Mouse (Mus musculus) common myeloid progenitor, adult 5-6 weeks (primary cell): Measurements from ENCODE around the gene Chkb. TPM values are rescaled to one million over a fixed set of nuclear protein-coding genes. Genes with fewer than 3 reads are reported as not detected.

Experiments
- ATAC-seq: replicated peaks from 2 replicates; pipeline ENCODE4 v1.8.0; 2016; ENCODE audit warnings: low read depth, mild to moderate bottlenecking, moderate TSS enrichment, inconsistent platforms; ENCODE audit not compliant: poor library complexity, severe bottlenecking
- total RNA-seq: library from RNA; stranded (forward); fragments of 200-1000, 187-1606 nt; gene quantifications from 2 replicates; pipeline ENCODE4 v1.2.3, GENCODE M21; 2017

The Chkb gene
- total RNA-seq: 11.7 and 15.9 TPM in 2 replicates

DNA sequence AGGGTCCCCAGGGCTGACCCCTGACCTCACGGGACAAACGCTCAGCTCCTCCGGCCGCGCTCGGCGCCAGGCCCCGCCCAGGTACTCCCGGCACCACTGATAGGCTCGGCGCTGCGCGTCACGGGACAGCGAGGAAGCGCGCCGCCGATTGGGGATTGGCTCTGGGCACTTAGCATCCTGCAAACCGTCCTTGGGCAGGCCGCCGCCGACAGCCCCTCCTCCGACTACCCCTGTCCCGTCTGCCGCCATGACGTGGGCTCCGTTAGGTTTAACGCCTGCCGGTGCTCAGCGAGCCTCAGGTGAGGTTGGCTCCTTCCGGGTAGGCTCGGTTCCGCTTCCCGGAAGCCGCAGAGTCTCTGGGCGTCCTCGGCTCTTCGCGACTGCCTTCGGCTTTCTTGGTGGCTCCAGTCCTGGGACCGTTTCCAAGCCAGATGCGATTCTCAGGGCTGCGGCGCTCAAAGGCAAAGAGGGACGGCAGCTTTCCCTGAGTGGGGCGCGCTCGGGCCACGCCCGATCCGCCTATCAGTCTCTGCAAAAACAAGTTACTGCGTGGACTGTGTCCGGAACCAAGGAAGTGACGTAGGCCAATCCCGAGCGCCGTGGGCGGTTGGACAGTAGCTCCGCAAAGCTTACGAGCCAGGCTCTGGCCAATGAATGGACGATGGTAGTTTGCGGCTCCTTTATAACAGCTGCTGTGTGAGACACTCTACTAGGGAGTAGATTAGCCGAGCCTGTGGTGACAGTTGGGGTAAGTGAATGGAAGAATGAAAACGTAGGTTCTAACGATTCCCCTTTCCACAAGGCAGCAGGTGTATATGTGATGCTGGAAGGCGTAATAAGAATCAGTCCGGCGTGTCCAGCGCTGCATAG lies at the start of gene Chkb, which contains the start of the genes C730034F03Rik and Gm44502:
Gene Chkb (minus strand): TSS at position 557 of the 870 bp plus-strand sequence.
Gene C730034F03Rik (plus strand): TSS at position 238 of the 870 bp plus-strand sequence.
Gene Gm44502 (minus strand): TSS at position 345 of the 870 bp plus-strand sequence.
- peak; percentile 89 for ATAC-seq

DNA sequence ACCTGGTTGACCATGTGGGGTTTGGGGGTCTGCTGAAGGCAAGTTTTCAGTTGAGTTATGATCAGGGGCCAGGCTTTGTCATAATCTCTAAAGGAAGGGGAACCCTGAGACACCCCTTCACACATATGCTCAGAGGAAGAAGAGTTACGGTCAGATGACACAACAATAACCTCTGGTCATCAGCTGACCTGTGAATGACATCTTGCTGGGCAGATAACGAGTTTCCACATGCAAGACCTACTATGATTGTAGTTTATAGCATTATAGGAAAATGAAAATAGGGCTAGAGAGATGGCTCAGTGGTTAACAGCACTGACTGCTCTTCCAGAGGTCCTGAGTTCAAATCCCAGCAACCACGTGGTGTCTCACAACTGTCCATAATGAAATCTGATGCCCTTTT lies 48.9 kb upstream of the Chkb start:
- no peak for ATAC-seq

DNA sequence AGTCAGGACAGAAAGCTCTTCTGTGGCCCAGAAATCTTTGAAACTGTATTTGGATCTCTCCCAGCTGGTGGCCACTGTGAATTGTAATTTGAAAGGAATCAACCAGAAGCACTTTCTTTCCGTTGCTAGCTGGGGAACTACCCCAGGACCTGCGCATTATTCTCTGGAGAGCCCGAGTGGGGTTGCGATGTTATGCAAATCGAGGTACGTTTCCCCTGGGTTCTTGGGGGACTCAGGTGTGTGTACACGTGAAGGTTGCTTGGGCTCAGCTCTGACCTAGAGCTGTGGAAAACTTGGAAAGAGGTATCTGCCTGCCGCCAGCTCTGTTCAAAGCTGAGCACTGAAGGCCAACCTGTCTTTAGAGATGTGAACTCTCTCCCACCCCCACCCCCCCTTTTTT lies 48.1 kb upstream of the Chkb start:
- ATAC-seq: no peak

DNA sequence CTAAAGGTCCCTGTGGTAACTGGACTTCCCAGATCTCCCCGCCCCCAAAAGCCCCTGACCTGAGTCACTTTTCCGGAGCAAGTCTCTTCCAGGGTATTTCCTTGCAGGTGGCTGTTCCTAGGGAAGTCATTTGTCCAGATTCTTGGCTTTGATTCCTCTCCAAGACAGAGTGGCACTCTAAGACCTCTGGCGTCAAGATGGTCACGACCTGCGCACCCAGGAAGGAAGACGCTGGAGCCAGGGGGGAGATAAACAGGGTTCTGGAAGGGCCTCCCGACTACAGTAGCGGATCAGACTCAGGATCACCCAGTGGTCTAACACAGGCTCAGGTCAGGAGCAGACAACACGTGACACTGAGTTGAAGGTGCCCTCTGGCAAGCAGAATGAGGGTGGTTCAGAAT lies 47.4 kb upstream of the Chkb start, which contains the start of gene Arsa:
Gene Arsa (minus strand): TSS at position 335 of the 401 bp plus-strand sequence.
- ATAC-seq: no peak

DNA sequence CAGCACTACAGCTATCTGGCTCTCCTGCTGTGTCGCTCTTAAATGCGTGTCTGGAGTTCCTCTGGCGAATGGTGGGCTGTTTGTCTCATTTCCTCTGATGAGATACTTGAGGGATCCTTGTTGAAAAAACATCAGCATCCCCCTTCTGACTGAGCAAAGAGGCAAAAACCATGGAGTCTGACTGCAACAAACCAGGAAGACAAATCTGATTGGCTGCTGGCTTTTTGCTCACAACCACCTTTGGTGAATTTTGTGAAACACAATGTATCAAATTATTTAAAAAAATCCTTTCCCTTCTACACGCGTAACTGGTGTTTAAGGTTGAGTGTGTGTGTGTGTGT lies 46.7 kb upstream of the Chkb start:
- peak; percentile 16; the same call in 1 of the 2 replicates for ATAC-seq

DNA sequence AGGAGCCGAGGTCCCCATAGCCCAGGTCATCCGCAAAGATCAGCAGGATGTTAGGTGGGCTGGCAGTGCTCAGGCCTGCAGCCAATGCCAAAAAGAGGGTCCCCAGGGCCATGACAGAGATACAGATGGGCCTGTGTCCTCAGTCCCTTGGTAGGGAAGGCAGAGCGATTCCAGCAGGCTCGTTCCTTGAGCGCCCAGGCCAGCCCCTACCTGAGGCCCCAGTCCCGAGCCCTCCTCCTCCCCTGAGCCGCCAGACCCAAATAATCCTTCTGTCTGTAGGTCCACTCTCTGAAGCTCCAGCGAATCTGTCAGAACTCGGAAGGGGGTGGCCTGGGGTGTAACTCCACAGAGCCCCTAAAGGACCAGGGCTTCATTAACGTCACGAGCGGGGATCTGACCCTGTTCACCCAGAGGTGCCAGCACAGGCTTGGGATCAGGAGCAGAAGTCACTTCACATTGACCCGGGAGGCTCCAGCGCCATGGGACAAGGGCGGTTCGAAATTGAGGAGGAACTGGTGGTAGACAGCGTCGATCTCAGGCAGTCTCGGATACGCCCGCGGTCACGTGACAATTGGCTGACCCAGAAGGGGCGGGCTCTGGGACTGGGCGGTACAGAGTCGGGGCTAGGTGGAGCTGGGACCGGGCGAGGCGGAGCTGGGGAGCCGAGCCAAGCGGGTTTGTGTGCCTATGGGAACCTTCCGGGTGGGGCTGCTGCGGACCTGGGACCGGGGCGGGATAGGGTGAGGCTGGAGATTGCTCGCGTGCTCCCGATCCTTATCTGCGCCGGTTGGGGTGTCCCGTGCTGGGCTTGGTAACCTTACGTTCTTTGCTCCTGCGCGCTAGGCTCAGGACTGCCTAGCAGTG lies 46.1 kb upstream of the Chkb start:
- ATAC-seq: peak; percentile 93

DNA sequence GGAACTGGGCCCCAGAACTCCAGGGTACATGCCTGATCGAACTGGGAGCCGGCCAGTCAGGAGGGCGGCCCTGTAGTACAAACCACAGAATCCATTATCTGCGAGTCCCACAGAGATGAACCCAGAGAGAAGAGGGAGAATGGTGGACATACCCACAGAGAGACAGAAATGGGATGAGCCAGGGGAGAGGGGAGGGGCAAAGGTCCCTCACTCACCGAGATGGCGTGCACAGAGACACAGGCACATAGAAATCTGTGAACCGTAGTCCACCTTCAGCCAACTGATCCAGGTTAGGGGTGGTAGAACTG lies 45.5 kb upstream of the Chkb start:
- no peak for ATAC-seq

DNA sequence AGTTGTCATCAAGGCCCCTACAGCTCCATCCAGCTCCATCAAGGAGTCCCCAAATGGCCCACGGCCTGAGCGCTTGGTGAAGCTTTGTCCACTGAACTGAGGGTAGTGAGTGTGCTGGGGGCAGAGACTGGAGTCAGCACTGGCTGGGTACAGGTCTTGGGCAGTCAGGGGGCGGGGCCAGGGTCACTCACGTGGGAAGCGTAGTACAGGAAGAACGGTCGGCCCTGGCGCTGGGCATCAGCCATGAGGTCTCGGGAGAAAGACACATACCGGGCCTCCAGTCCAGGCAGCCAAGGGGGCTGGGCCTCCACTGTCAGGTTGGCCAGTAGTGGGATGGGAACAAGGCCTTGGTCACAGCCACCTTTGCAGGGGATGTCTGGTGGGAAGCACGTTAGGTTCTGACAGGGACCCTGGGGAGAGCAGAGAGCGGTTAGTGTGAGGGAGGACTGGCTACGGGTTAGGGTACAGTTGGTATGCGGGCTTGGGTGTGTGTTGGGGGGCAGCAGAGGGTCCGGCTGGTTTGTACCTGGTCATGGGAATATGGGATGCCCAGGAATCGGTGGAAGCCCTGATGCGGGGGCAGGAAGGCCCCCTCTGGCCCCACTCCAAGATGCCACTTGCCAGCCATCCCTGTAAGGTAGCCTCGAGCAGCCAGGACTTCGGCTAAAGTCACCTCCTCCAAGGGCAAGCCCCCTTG lies 45.0 kb upstream of the Chkb start:
- ATAC-seq: no peak

DNA sequence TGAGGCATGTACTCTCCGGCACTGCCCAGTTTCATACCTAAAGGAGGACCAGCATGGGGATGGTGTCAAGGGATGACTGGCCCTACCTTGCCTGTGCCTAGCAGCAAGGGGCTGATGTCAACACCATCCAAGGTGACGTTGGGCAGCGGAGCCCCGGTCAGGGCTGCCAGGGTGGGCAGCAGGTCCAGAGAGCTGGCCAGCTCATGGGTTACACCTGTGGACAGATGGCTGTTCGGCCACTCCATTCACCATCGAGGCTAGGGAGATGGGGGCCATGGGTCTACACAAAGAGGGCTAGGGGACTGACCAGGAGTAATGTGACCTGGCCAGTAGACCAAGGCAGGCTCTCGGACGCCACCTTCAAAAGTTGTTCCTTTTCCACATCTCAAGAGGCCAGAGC lies 44.2 kb upstream of the Chkb start:
- no peak for ATAC-seq

DNA sequence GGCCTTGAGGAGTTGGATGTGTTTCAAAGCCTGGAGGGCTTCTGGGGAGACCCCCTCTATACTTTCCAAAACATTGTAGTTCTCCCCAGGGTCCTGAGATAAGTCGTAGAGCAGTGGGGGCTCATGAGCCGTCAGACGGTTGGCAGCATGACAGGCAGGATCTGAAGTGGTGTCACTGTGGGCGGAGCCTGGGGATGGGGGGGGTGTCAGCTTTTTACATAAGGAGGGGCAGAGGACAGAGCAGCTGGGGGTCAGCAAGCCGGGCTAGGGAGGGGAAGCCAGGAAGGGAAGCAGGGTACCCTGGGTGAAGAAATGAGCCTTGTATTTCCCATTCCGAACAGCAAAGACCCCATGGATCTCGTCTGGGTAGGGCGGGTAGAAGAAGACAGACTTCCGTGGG lies 43.7 kb upstream of the Chkb start:
- no peak for ATAC-seq

DNA sequence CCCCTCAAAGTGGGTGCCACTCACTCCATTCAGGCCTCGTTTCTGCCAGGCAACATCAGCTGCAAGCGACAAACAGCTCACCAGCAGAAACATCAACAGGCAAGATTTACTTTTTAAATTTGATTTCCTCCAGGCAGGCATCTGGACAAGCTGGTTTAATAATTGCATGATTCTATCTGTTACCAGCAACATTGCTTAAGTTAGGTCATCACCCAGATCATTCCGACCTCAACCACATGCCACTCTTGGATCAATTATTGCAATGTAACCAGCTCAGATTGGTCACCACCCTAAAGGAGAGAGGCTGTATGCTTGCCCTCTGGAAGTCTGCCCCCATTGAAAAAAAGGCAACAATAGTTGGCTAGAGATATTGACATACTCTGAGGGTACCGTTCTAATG lies 41.8 kb upstream of the Chkb start:
- ATAC-seq: no peak

DNA sequence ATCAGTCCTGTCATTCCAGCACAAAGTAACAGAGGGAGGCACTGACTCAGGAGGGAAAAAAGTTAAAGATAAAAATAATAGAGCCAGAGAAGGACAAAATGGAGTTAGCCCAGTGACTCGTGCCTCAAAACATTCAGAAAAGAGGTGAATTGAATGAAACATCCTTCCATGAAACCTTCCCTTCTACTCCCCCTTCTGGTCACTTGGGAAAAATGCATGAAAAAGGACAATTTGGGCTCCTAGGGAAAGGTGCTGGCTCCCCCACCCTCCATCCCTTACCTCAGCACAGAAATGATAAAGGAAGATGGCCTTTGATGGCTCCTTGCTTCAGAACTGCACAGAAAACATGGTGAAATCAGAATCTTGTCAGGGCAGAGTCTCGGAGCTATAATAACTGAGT lies 38.9 kb upstream of the Chkb start:
- ATAC-seq: peak; percentile 77

DNA sequence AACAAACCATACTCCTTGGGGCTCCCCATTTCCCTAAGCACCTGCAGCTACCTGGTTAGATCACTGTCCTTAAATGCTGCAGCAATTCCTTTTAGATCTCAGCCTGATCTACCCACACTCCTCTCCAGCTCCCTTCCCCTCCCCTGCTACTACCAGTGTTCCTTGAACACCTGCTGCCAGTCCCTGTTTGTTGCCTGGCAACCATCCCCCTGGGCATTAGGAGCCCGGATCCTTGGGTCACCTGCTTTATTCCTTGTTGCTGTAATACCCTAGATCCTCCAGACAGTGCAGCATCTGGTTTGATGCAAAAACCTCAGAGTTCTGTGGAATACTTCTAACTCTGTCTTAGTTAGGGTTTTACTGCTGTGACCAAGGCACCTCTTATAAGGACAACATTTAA lies 35.3 kb upstream of the Chkb start:
- no peak for ATAC-seq

DNA sequence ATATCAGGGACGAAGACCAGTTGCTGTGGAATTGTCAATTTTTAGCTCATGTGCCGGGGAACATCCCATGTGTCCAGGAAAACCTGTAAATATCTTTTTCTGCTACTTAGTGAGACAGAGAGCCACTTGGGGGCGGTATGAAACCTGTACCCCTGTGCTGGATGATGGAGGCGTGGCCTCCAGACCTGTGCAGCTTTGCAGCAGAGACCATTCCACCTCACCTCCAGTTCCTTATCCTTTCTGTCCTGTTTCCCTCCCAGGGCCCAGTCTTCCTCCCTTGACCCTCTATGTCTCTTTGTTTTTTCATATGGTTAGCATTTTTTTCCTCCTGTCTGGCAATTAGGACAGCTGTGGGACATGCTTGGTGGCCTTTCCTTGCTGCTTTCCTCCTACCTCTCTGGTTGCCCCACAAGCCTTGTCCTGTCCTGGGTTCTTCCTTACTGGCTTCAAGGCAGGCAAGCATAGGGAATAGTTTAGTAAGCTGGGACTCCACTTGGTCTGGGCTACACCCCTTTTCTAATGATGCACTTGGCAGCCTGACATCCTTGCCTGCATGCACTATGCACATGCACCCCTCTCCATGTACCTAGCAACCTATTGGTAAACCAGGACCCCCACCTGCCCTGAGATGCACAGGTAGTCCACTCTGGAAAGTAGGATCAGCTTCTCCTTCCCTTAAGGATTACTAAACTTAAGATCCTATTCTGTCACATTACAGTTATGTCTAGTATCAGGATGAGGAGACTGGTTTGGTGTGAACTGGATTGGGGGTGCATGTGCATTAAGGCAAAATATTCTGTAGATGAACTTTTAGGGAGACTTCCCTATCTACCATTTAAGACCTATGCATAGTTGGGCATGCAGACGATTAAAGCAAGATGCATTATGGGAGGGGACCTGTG lies 33.9 kb upstream of the Chkb start:
- peak; percentile 78 for ATAC-seq

DNA sequence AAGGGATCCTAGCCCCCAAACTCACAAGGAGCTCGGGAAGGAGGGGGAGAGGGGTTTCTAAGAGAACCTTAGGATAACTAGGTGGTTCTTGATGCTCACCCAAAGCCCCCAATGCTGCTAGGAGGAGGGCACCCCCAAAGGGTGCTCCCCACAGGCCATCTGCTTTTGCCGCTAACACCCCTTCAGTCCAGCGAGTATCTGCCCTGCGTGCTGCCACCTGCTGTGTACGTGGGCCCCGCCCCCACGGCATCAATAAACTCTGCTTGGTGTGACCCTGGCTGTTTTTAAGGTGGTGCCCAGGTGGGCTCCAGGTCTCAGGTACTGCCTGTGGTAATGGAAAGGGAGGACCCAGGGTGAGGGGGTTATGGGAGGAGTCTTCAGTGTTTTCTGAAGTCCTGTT lies 32.5 kb upstream of the Chkb start:
- ATAC-seq: no peak

DNA sequence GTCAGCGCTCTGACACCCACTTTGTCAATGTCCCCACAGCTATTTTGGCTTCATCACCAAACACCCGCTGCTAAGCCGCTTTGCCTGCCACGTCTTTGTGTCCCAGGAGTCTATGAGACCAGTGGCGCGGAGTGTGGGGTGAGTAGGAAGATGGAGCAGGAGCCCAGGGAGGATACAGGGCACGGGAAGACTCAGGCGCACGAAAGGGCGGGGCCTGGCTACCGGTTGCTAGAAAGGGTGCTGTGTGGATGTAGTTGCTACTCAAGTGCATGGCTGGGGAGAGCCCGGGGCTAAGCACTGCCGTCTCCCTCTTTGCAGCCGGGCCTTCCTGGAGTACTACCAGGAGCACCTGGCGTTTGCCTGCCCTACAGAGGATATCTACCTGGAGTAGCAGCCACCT lies 31.6 kb upstream of the Chkb start:
- no peak for ATAC-seq

DNA sequence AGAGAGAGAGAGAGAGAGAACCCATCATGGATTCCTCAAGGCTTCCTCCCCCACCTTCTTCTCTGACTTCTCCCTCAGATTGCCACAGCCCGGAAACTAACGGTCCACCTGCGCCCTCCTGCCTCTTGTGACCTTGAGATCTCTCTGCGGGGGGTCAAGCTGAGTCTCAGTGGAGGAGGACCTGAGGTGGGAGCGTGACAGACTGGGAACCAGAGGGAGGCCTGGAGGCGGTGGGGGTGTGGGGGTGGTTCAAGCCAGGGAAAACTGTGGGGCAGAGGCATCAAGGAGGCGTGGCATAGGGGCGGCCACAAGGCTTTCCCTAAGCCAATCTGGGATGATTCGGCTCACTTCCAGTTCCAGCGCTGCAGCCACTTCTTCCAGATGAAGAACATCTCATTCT lies 30.6 kb upstream of the Chkb start:
- ATAC-seq: no peak

DNA sequence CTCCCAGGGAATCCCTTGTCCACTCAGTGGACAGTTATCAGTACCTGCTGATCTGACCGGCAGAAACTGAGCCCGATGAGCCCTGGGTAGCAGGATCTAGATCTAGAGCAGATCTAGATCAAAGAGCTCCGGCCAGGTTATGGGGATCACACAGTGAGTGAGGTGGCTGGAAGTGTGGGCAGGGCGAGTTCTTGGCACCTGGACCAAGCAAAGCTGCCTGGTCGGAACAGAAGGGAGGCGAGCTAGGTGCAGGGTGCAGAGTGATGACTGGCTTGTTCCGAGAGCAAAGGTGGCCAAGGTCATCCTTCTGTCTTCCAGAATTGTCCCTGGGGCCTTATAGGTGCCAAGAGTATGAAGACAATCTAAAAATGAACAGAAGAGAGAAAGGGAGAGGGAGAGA lies 30.1 kb upstream of the Chkb start:
- no peak for ATAC-seq

DNA sequence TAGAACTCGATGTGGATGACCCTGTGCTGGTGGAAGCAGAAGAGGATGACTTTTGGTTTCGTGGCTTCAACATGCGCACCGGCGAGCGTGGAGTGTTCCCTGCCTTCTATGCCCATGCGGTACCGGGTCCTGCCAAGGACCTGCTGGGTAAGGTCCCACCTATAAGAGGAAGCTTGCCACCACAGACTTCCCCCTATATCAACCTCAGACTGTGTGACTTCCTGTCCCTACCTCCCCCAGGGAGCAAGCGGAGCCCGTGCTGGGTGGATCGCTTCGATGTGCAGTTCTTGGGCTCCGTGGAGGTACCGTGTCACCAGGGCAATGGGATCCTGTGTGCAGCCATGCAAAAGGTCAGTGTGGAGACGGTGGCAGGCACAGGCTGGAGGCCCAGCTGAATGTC lies 29.2 kb upstream of the Chkb start:
- ATAC-seq: peak; percentile 52

DNA sequence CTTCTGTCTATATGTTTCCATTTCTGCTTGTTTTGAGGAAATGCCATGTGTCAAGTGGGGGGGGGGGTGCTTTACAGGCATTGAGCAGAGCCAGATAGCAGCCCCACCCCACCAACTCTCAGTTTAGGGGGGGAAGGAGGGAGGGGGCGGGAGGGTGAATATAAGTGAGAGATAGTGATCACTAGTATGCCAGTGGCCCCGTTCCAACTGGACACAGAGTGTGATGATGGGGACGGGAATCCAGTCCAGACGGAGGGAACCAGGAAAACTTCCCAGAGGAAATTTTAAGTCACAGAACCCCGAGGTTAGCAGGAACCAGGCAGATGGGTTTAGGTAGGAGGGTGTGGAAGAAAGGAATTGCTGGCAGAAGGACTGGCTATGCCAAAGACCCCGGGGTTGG lies 25.9 kb upstream of the Chkb start:
- ATAC-seq: no peak
